Mouse (Mus musculus) lung, postnatal 25 days (tissue): Measurements from ENCODE around the gene Sypl.
"Not testable (repeated sequence)": the region's sequence is repeated elsewhere in the genome, so short reads cannot be mapped to it uniquely, and the experiment has no call there.

Experiments used
- DNase-seq: peaks from one replicate; pipeline ENCODE4 v3.0.0; 2022; ENCODE audit warnings: low spot score

The Sypl gene

GRCm38 (mm10) chr12:32943951-32944350, 9.7 kb upstream of the Sypl start:
- peak; percentile 55 for DNase-seq

GRCm38 (mm10) chr12:32944884-32945454, 8.7 kb upstream of the Sypl start:
- DNase-seq: no peak

- no peak for DNase-seq
Measured at GRCm38 (mm10) chr12:32946376-32946775, 7.3 kb upstream of the Sypl start.

- peak; percentile 71 for DNase-seq
Measured at GRCm38 (mm10) chr12:32952416-32952815, 1.3 kb upstream of the Sypl start.

- DNase-seq: no peak
Measured at GRCm38 (mm10) chr12:32953066-32953465, 625 bp upstream of the Sypl start.

GRCm38 (mm10) chr12:32954216-32955021, 728 bp downstream of the Sypl start:
- DNase-seq: peak; percentile 79

GRCm38 (mm10) chr12:32955037-32955436, 1.3 kb downstream of the Sypl start:
- no peak for DNase-seq

- no peak for DNase-seq
Measured at GRCm38 (mm10) chr12:32957211-32957610, 3.5 kb downstream of the Sypl start.

GRCm38 (mm10) chr12:32962132-32962531, 8.4 kb downstream of the Sypl start:
- no peak for DNase-seq

- no peak for DNase-seq
Measured at GRCm38 (mm10) chr12:32963858-32964257, 10.2 kb downstream of the Sypl start.

- DNase-seq: no peak
Measured at GRCm38 (mm10) chr12:32972287-32972686, 18.6 kb downstream of the Sypl start.

- no peak for DNase-seq
Measured at GRCm38 (mm10) chr12:32974893-32975292, 21.2 kb downstream of the Sypl start.

GRCm38 (mm10) chr12:32975501-32975900, 21.8 kb downstream of the Sypl start:
- no peak for DNase-seq

GRCm38 (mm10) chr12:32982631-32983030, 28.9 kb downstream of the Sypl start:
- no peak for DNase-seq

- DNase-seq: no peak
Measured at GRCm38 (mm10) chr12:32983081-32983480, 29.4 kb downstream of the Sypl start.

GRCm38 (mm10) chr12:32986284-32986683, 32.6 kb downstream of the Sypl start:
- no peak for DNase-seq

GRCm38 (mm10) chr12:32989731-32990130, 36.0 kb downstream of the Sypl start:
- peak; percentile 42 for DNase-seq

GRCm38 (mm10) chr12:32994081-32994480, 40.4 kb downstream of the Sypl start:
- DNase-seq: no peak

GRCm38 (mm10) chr12:32995081-32995834, 41.6 kb downstream of the Sypl start:
- peak; percentile 77 for DNase-seq

GRCm38 (mm10) chr12:32998766-32999165, 45.1 kb downstream of the Sypl start:
- DNase-seq: no peak

- DNase-seq: not testable (repeated sequence)
Measured at GRCm38 (mm10) chr12:32999778-33000177, 46.1 kb downstream of the Sypl start.

- DNase-seq: no peak
Measured at GRCm38 (mm10) chr12:33000402-33000801, 46.7 kb downstream of the Sypl start.
